Mouse (Mus musculus): ENCODE measurements at regions not wholly inside any gene's neighbourhood (a gene's known extent, or its start where the extent isn't known, plus 50 kb on each side); places are given as distances from the start of the nearest gene placed in this dataset.

GRCm38 (mm10) chr2:171822156-171822555 is 221.1 kb downstream of the Cbln4 start:
- peaks cover 4% of the 10 kb centered on the region; the same call in 1 of the 2 replicates for H3K9me3 ChIP-seq (ENCODE audit: low read length)
- H3K4me3 ChIP-seq (replicated peaks; ENCODE audit: low read length), result no peak overlapping the region
- TF ChIP-seq POU5F1 (IDR thresholded peaks at IDR 0.05; ENCODE audit: borderline replicate concordance, low read length) (no peak), NANOG (IDR thresholded peaks at IDR 0.05; ENCODE audit: borderline replicate concordance, low read length) (no peak), CTCF (conservative IDR thresholded peaks at IDR 0.05; ENCODE audit: low read length) (no peak)
- no peaks in the 10 kb centered on the region for H3K36me3 ChIP-seq (ENCODE audit: insufficient read depth, low read length)
- H3K27me3 ChIP-seq (ENCODE audit: insufficient read depth, low read length), result no peaks in the 10 kb centered on the region
- 0 out of 2 replicates have a peak, but pooled peaks cover 4% of the 10 kb centered on the region for H3K4me1 ChIP-seq (replicated peaks; ENCODE audit: low read depth, low read length)

GRCm38 (mm10) chr2:171818504-171818903 is 224.8 kb downstream of the Cbln4 start:
- Histone ChIP-seq H3K4me3 (replicated peaks; ENCODE audit: low read length) (no peak overlapping the region), H3K9me3 (ENCODE audit: low read length) (peaks cover 4% of the 10 kb centered on the region; the same call in 1 of the 2 replicates), H3K36me3 (ENCODE audit: insufficient read depth, low read length) (no peaks in the 10 kb centered on the region), H3K4me1 (replicated peaks; ENCODE audit: low read depth, low read length) (0 out of 2 replicates have a peak, but pooled peaks cover 5% of the 10 kb centered on the region), H3K27me3 (ENCODE audit: insufficient read depth, low read length) (no peaks in the 10 kb centered on the region)
- TF ChIP-seq NANOG (IDR thresholded peaks at IDR 0.05; ENCODE audit: borderline replicate concordance, low read length) (no peak), POU5F1 (IDR thresholded peaks at IDR 0.05; ENCODE audit: borderline replicate concordance, low read length) (no peak), CTCF (conservative IDR thresholded peaks at IDR 0.05; ENCODE audit: low read length) (no peak)

- H3K4me1 ChIP-seq (replicated peaks; ENCODE audit: low read depth, low read length), result 0 out of 2 replicates have a peak, but pooled peaks cover 5% of the 10 kb centered on the region
- H3K27me3 ChIP-seq (ENCODE audit: insufficient read depth, low read length), result no peaks in the 10 kb centered on the region
- H3K4me3 ChIP-seq (replicated peaks; ENCODE audit: low read length), result no peak overlapping the region
- peaks cover 4% of the 10 kb centered on the region; the same call in 1 of the 2 replicates for H3K9me3 ChIP-seq (ENCODE audit: low read length)
- TF ChIP-seq NANOG (IDR thresholded peaks at IDR 0.05; ENCODE audit: borderline replicate concordance, low read length), result no peak
- TF ChIP-seq POU5F1 (IDR thresholded peaks at IDR 0.05; ENCODE audit: borderline replicate concordance, low read length), result no peak
- no peak for TF ChIP-seq CTCF (conservative IDR thresholded peaks at IDR 0.05; ENCODE audit: low read length)
- no peaks in the 10 kb centered on the region for H3K36me3 ChIP-seq (ENCODE audit: insufficient read depth, low read length)
These were observed 226.4 kb downstream of the Cbln4 start for GRCm38 (mm10) chr2:171816685-171817419.

- Histone ChIP-seq H3K4me3 (replicated peaks; ENCODE audit: low read length) (no peak overlapping the region), H3K9me3 (ENCODE audit: low read length) (no peaks in the 10 kb centered on the region), H3K36me3 (ENCODE audit: insufficient read depth, low read length) (no peaks in the 10 kb centered on the region), H3K4me1 (replicated peaks; ENCODE audit: low read depth, low read length) (peaks cover 20% of the 10 kb centered on the region), H3K27me3 (ENCODE audit: insufficient read depth, low read length) (no peaks in the 10 kb centered on the region)
- TF ChIP-seq POU5F1 (IDR thresholded peaks at IDR 0.05; ENCODE audit: borderline replicate concordance, low read length), result no peak
- no peak for TF ChIP-seq CTCF (conservative IDR thresholded peaks at IDR 0.05; ENCODE audit: low read length)
- no peak for TF ChIP-seq NANOG (IDR thresholded peaks at IDR 0.05; ENCODE audit: borderline replicate concordance, low read length)
These were observed 230.6 kb downstream of the Cbln4 start for GRCm38 (mm10) chr2:171812701-171813100.

GRCm38 (mm10) chr2:171805376-171805775 is 237.9 kb downstream of the Cbln4 start:
- Histone ChIP-seq H3K4me1 (replicated peaks; ENCODE audit: low read depth, low read length) (peaks cover 10% of the 10 kb centered on the region), H3K36me3 (ENCODE audit: insufficient read depth, low read length) (no peaks in the 10 kb centered on the region), H3K4me3 (replicated peaks; ENCODE audit: low read length) (no peak overlapping the region), H3K27me3 (ENCODE audit: insufficient read depth, low read length) (no peaks in the 10 kb centered on the region; the same call in 1 of the 2 replicates), H3K9me3 (ENCODE audit: low read length) (peaks cover 12% of the 10 kb centered on the region)
- no peak for TF ChIP-seq NANOG (IDR thresholded peaks at IDR 0.05; ENCODE audit: borderline replicate concordance, low read length)
- TF ChIP-seq POU5F1 (IDR thresholded peaks at IDR 0.05; ENCODE audit: borderline replicate concordance, low read length), result no peak
- no peak for TF ChIP-seq CTCF (conservative IDR thresholded peaks at IDR 0.05; ENCODE audit: low read length)

- Histone ChIP-seq H3K4me3 (replicated peaks; ENCODE audit: low read length) (no peak overlapping the region), H3K27me3 (ENCODE audit: insufficient read depth, low read length) (peaks cover 5% of the 10 kb centered on the region; the same call in 1 of the 2 replicates), H3K9me3 (ENCODE audit: low read length) (peaks cover 12% of the 10 kb centered on the region), H3K36me3 (ENCODE audit: insufficient read depth, low read length) (no peaks in the 10 kb centered on the region), H3K4me1 (replicated peaks; ENCODE audit: low read depth, low read length) (peaks cover 9% of the 10 kb centered on the region; the same call in 1 of the 2 replicates)
- no peak for TF ChIP-seq CTCF (conservative IDR thresholded peaks at IDR 0.05; ENCODE audit: low read length)
- no peak for TF ChIP-seq POU5F1 (IDR thresholded peaks at IDR 0.05; ENCODE audit: borderline replicate concordance, low read length)
- no peak for TF ChIP-seq NANOG (IDR thresholded peaks at IDR 0.05; ENCODE audit: borderline replicate concordance, low read length)
These were observed 242.6 kb downstream of the Cbln4 start for GRCm38 (mm10) chr2:171800511-171801268.

- peaks cover 9% of the 10 kb centered on the region; the same call in 1 of the 2 replicates for H3K4me1 ChIP-seq (replicated peaks; ENCODE audit: low read depth, low read length)
- no peaks in the 10 kb centered on the region for H3K36me3 ChIP-seq (ENCODE audit: insufficient read depth, low read length)
- H3K4me3 ChIP-seq (replicated peaks; ENCODE audit: low read length), result no peak overlapping the region
- peaks cover 3% of the 10 kb centered on the region; the same call in 1 of the 2 replicates for H3K9me3 ChIP-seq (ENCODE audit: low read length)
- TF ChIP-seq CTCF (conservative IDR thresholded peaks at IDR 0.05; ENCODE audit: low read length) (no peak), POU5F1 (IDR thresholded peaks at IDR 0.05; ENCODE audit: borderline replicate concordance, low read length) (no peak), NANOG (IDR thresholded peaks at IDR 0.05; ENCODE audit: borderline replicate concordance, low read length) (no peak)
- peaks cover 5% of the 10 kb centered on the region; the same call in 1 of the 2 replicates for H3K27me3 ChIP-seq (ENCODE audit: insufficient read depth, low read length)
These were observed 243.9 kb downstream of the Cbln4 start for GRCm38 (mm10) chr2:171799351-171799750.

- H3K9me3 ChIP-seq (ENCODE audit: low read length), result peaks cover 8% of the 10 kb centered on the region
- TF ChIP-seq POU5F1 (IDR thresholded peaks at IDR 0.05; ENCODE audit: borderline replicate concordance, low read length), result no peak
- TF ChIP-seq NANOG (IDR thresholded peaks at IDR 0.05; ENCODE audit: borderline replicate concordance, low read length), result no peak
- no peak for TF ChIP-seq CTCF (conservative IDR thresholded peaks at IDR 0.05; ENCODE audit: low read length)
- no peaks in the 10 kb centered on the region for H3K36me3 ChIP-seq (ENCODE audit: insufficient read depth, low read length)
- no peaks in the 10 kb centered on the region for H3K27me3 ChIP-seq (ENCODE audit: insufficient read depth, low read length)
- no peaks in the 10 kb centered on the region for H3K4me1 ChIP-seq (replicated peaks; ENCODE audit: low read depth, low read length)
- H3K4me3 ChIP-seq (replicated peaks; ENCODE audit: low read length), result no peak overlapping the region
These were observed 252.6 kb downstream of the Cbln4 start for GRCm38 (mm10) chr2:171790686-171791085.
